Mouse (Mus musculus) heart, embryonic 13.5 days (tissue): ENCODE measurements around the gene Dcp1b. TPM values are rescaled to one million over a fixed set of nuclear protein-coding genes. Genes with fewer than 3 reads are reported as not detected.
A peak's percentile ranks its signal among the peaks of the same experiment; 100 is the strongest.
"Not testable (repeated sequence)": the region's sequence is repeated elsewhere in the genome, so short reads cannot be mapped to it uniquely, and the experiment has no call there.

Source experiments
- ATAC-seq: fragments of 200-750 bp; cut with Nextera tagmentation; 2 replicates; pipeline ENCODE4 v1.8.0; 2017; ENCODE audit warnings: moderate TSS enrichment; ENCODE audit not compliant: insufficient number of reproducible peaks, low FRiP score, low TSS enrichment; ENCODE audit errors: extremely low read depth
- H3K27ac ChIP-seq: fragments of 300-500 bp; sonication (generic); replicated peaks from 2 replicates; pipeline ENCODE4 v1.5.1; 2015; ENCODE audit warnings: moderate library complexity, mild to moderate bottlenecking, inconsistent platforms
- H3K27me3 ChIP-seq: fragments of 300-500 bp; sonication (generic); replicated peaks from 2 replicates; pipeline ENCODE4 v1.6.1; 2015; ENCODE audit warnings: mild to moderate bottlenecking, inconsistent platforms
- H3K36me3 ChIP-seq: fragments of 300-500 bp; sonication (generic); 2 replicates; pipeline ENCODE4 v1.6.1; 2015; ENCODE audit warnings: mild to moderate bottlenecking, inconsistent platforms
- H3K4me1 ChIP-seq: fragments of 300-500 bp; sonication (generic); 2 replicates; pipeline ENCODE4 v1.6.1; 2015; ENCODE audit warnings: inconsistent platforms
- H3K4me2 ChIP-seq: fragments of 300-500 bp; sonication (generic); 2 replicates; pipeline ENCODE4 v1.6.1; 2015; ENCODE audit warnings: inconsistent platforms, mild to moderate bottlenecking, moderate library complexity
- H3K4me3 ChIP-seq: fragments of 300-500 bp; sonication (generic); 2 replicates; pipeline ENCODE4 v1.5.1; 2015; ENCODE audit warnings: moderate library complexity, mild to moderate bottlenecking, inconsistent platforms
- H3K9ac ChIP-seq: fragments of 300-500 bp; sonication (generic); 2 replicates; pipeline ENCODE4 v1.6.1; 2015; ENCODE audit warnings: inconsistent platforms, mild to moderate bottlenecking, moderate library complexity
- H3K9me3 ChIP-seq: fragments of 300-500 bp; sonication (generic); 2 replicates; pipeline ENCODE4 v1.6.1; 2016; ENCODE audit warnings: inconsistent platforms
- WGBS: fragments of 180-500 bp; shearing (Covaris S2); methylation state at CpG from one replicate; pipeline ENCODE4 v1.1.7; 2015; ENCODE audit warnings: mixed read lengths; 5-methylcytosine and 5-hydroxymethylcytosine counted together
- polyA plus RNA-seq: library from polyadenylated mRNA; unstranded; fragments of >200 nt; fragmentation: Nextera tagmentation; extraction: Ambion mirVana; gene quantifications from 2 replicates; pipeline ENCODE4 v1.2.1, GENCODE M21; 2015

The Dcp1b gene
- polyA plus RNA-seq, 1 experiment from 2014 or later, result 6.0 TPM

GRCm38 (mm10) chr6:119194601-119195000, 19.5 kb downstream of the Dcp1b start:
- Histone ChIP-seq H3K4me2 (peak overlapping the region; percentile 73), H3K4me3 (peak overlapping the region; percentile 67), H3K4me1 (peaks cover 89% of the 10 kb centered on the region), H3K36me3 (peaks cover 36% of the 10 kb centered on the region), H3K9ac (peak overlapping the region; percentile 93), H3K27me3 (0 out of 2 replicates have a peak, but pooled peaks cover 7% of the 10 kb centered on the region), H3K9me3 (no peaks in the 10 kb centered on the region), H3K27ac (peak overlapping the region; percentile 99)
- 42% methylated on average over 7 of the region's 7 CpGs for WGBS
- no peak for ATAC-seq

- peak within 1 kb of the TSS; percentile 93 for H3K9ac ChIP-seq
- 17% methylated on average over 17 of the region's 17 CpGs for WGBS
- H3K27me3 ChIP-seq, result no peaks in the 10 kb centered on the region
- H3K27ac ChIP-seq, result peak within 1 kb of the TSS; percentile 99
- peak within 1 kb of the TSS; percentile 73 for H3K4me2 ChIP-seq
- H3K4me3 ChIP-seq, result peak within 1 kb of the TSS; percentile 67
- H3K4me1 ChIP-seq, result peaks cover 89% of the 10 kb centered on the region
- ATAC-seq, result peak; percentile 80
- no peaks in the 10 kb centered on the region for H3K9me3 ChIP-seq
- H3K36me3 ChIP-seq, result peaks cover 16% of the 10 kb centered on the region
Measured at GRCm38 (mm10) chr6:119196382-119197305, 21.6 kb downstream of the Dcp1b start, which contains the start of gene Cacna1c. Cacna1c (minus strand) TSS chr6:119196418.

GRCm38 (mm10) chr6:119198534-119199273, 23.7 kb downstream of the Dcp1b start:
- no peak for ATAC-seq
- WGBS, result 52% methylated on average over 15 of the region's 15 CpGs
- H3K9ac ChIP-seq, result 0 out of 2 replicates have a peak overlapping the region, but pooled peaks have one; percentile 28
- no peak overlapping the region for H3K4me2 ChIP-seq
- no peaks in the 10 kb centered on the region for H3K9me3 ChIP-seq
- no peaks in the 10 kb centered on the region for H3K36me3 ChIP-seq
- no peaks in the 10 kb centered on the region for H3K27me3 ChIP-seq
- H3K4me3 ChIP-seq, result no peak overlapping the region
- H3K27ac ChIP-seq, result peak overlapping the region; percentile 66; the same call in 1 of the 2 replicates
- peaks cover 82% of the 10 kb centered on the region for H3K4me1 ChIP-seq

- no peaks in the 10 kb centered on the region for H3K9me3 ChIP-seq
Measured at GRCm38 (mm10) chr6:119199274-119199879, 24.3 kb downstream of the Dcp1b start.

GRCm38 (mm10) chr6:119200362-119200761, 25.3 kb downstream of the Dcp1b start:
- Histone ChIP-seq H3K27ac (peak overlapping the region; percentile 66), H3K4me1 (peaks cover 88% of the 10 kb centered on the region), H3K36me3 (no peaks in the 10 kb centered on the region), H3K4me3 (no peak overlapping the region), H3K27me3 (no peaks in the 10 kb centered on the region), H3K9ac (peak overlapping the region; percentile 58; the same call in 1 of the 2 replicates), H3K9me3 (no peaks in the 10 kb centered on the region), H3K4me2 (no peak overlapping the region)
- WGBS, result 45% methylated on average over 5 of the region's 5 CpGs
- no peak for ATAC-seq

More at GRCm38 (mm10) chr6:119199274-119199879, 24.3 kb downstream of the Dcp1b start:
- no peaks in the 10 kb centered on the region for H3K27me3 ChIP-seq
- 0 out of 2 replicates have a peak overlapping the region, but pooled peaks have one; percentile 28 for H3K9ac ChIP-seq
- H3K4me3 ChIP-seq, result no peak overlapping the region
- no peak overlapping the region for H3K4me2 ChIP-seq
- peak overlapping the region; percentile 66; the same call in 1 of the 2 replicates for H3K27ac ChIP-seq
- ATAC-seq, result no peak
- H3K4me1 ChIP-seq, result peaks cover 82% of the 10 kb centered on the region
- no peaks in the 10 kb centered on the region for H3K36me3 ChIP-seq
- 48% methylated on average over 8 of the region's 8 CpGs for WGBS

GRCm38 (mm10) chr6:119201575-119201974, 26.5 kb downstream of the Dcp1b start:
- Histone ChIP-seq H3K4me3 (no peak overlapping the region), H3K4me1 (peaks cover 83% of the 10 kb centered on the region), H3K27me3 (no peaks in the 10 kb centered on the region), H3K4me2 (no peak overlapping the region), H3K27ac (peak overlapping the region; percentile 66), H3K9me3 (no peaks in the 10 kb centered on the region), H3K36me3 (no peaks in the 10 kb centered on the region), H3K9ac (peak overlapping the region; percentile 42; the same call in 1 of the 2 replicates)
- ATAC-seq, result 0 out of 2 replicates have a peak, but pooled peaks have one; percentile 11
- 57% methylated on average over 4 of the region's 4 CpGs for WGBS

GRCm38 (mm10) chr6:119204286-119204685, 29.2 kb downstream of the Dcp1b start:
- Histone ChIP-seq H3K4me2 (no peak overlapping the region; the same call in 1 of the 2 replicates), H3K27me3 (no peaks in the 10 kb centered on the region), H3K4me3 (no peak overlapping the region), H3K9ac (no peak overlapping the region), H3K36me3 (no peaks in the 10 kb centered on the region), H3K4me1 (peaks cover 56% of the 10 kb centered on the region), H3K27ac (peak overlapping the region; percentile 54), H3K9me3 (no peaks in the 10 kb centered on the region)
- ATAC-seq, result no peak; the same call in 1 of the 2 replicates
- WGBS, result 42% methylated on average over 7 of the region's 7 CpGs

GRCm38 (mm10) chr6:119204915-119205314, 29.9 kb downstream of the Dcp1b start:
- 45% methylated on average over 3 of the region's 3 CpGs for WGBS
- Histone ChIP-seq H3K36me3 (no peaks in the 10 kb centered on the region), H3K27ac (peak overlapping the region; percentile 54), H3K9ac (no peak overlapping the region), H3K9me3 (no peaks in the 10 kb centered on the region), H3K4me3 (no peak overlapping the region), H3K4me1 (peaks cover 49% of the 10 kb centered on the region), H3K4me2 (no peak overlapping the region; the same call in 1 of the 2 replicates), H3K27me3 (no peaks in the 10 kb centered on the region)
- ATAC-seq, result no peak

- ATAC-seq, result not testable (repeated sequence)
- 83% methylated on average over 7 of the region's 7 CpGs for WGBS
Measured at GRCm38 (mm10) chr6:119206006-119206405, 31.0 kb downstream of the Dcp1b start.

GRCm38 (mm10) chr6:119213375-119213774, 38.3 kb downstream of the Dcp1b start:
- Histone ChIP-seq H3K36me3 (peaks cover 10% of the 10 kb centered on the region; the same call in 1 of the 2 replicates), H3K27ac (peak overlapping the region; percentile 81), H3K9ac (no peak overlapping the region), H3K4me1 (peaks cover 54% of the 10 kb centered on the region), H3K4me2 (no peak overlapping the region), H3K27me3 (no peaks in the 10 kb centered on the region), H3K4me3 (no peak overlapping the region), H3K9me3 (no peaks in the 10 kb centered on the region)
- no peak for ATAC-seq
- WGBS, result 40% methylated on average over 5 of the region's 5 CpGs

More at GRCm38 (mm10) chr6:119206006-119206405, 31.0 kb downstream of the Dcp1b start:
- not testable (repeated sequence) for H3K4me3 ChIP-seq, H3K4me2 ChIP-seq, H3K9ac ChIP-seq, H3K9me3 ChIP-seq, H3K36me3 ChIP-seq, H3K27me3 ChIP-seq, H3K27ac ChIP-seq
- H3K4me1 ChIP-seq, result peaks cover 38% of the 10 kb centered on the region
